Mouse (Mus musculus) thymus, adult 2 months (tissue): ENCODE results near the gene Phtf2.

Experiments used
- CTCF ChIP-seq: fragments of 200-500 bp; IDR thresholded peaks from 2 replicates; pipeline ENCODE4 v1.5.1; 2012; ENCODE audit warnings: mild to moderate bottlenecking, control low read depth, low read length, moderate library complexity, borderline replicate concordance; ENCODE audit not compliant: control insufficient read depth, poor library complexity, insufficient read depth; ENCODE audit errors: extremely low read depth
- POLR2A ChIP-seq: fragments of 200-500 bp; IDR thresholded peaks from 2 replicates; pipeline ENCODE4 v1.6.1; 2012; ENCODE audit warnings: mild to moderate bottlenecking, low read length, control low read depth, moderate library complexity; ENCODE audit not compliant: control insufficient read depth, poor library complexity, insufficient read depth; ENCODE audit errors: extremely low read depth

GRCm38 (mm10) chr5:20751000-20751399 lies 130.9 kb downstream of the Phtf2 start:
- TF ChIP-seq POLR2A (no peak), CTCF (no peak)
